Mouse (Mus musculus) hindbrain, embryonic 15.5 days (tissue): Measurements from ENCODE around the gene Rxra. TPM values are rescaled to one million over a fixed set of nuclear protein-coding genes. Genes with fewer than 3 reads are reported as not detected.

ENCODE experiments used
- ATAC-seq: fragments of 200-750 bp; cut with Nextera tagmentation; 2 replicates; pipeline ENCODE4 v1.8.0; 2017; ENCODE audit warnings: low read depth, moderate number of reproducible peaks, moderate TSS enrichment; ENCODE audit not compliant: low FRiP score
- H3K27ac ChIP-seq: fragments of 300-500 bp; sonication (generic); replicated peaks from 2 replicates; pipeline ENCODE4 v1.5.1; 2015; ENCODE audit warnings: mild to moderate bottlenecking, inconsistent platforms
- H3K27me3 ChIP-seq: fragments of 300-500 bp; sonication (generic); 2 replicates; pipeline ENCODE4 v1.6.1; 2015; ENCODE audit warnings: control low read depth, inconsistent platforms
- H3K36me3 ChIP-seq: fragments of 300-500 bp; sonication (generic); 2 replicates; pipeline ENCODE4 v1.6.1; 2015; ENCODE audit warnings: control low read depth, inconsistent platforms
- H3K4me1 ChIP-seq: fragments of 300-500 bp; sonication (generic); replicated peaks from 2 replicates; pipeline ENCODE4 v1.6.1; 2015; ENCODE audit warnings: control low read depth, inconsistent platforms
- H3K4me2 ChIP-seq: fragments of 300-500 bp; sonication (generic); 2 replicates; pipeline ENCODE4 v1.6.1; 2015; ENCODE audit warnings: moderate library complexity, mild to moderate bottlenecking, inconsistent platforms
- H3K4me3 ChIP-seq: fragments of 300-500 bp; sonication (generic); 2 replicates; pipeline ENCODE4 v1.5.1; 2015; ENCODE audit warnings: mild to moderate bottlenecking, inconsistent platforms
- H3K9ac ChIP-seq: fragments of 300-500 bp; sonication (generic); 2 replicates; pipeline ENCODE4 v1.6.1; 2015; ENCODE audit warnings: inconsistent platforms
- H3K9me3 ChIP-seq: fragments of 300-500 bp; sonication (generic); 2 replicates; pipeline ENCODE4 v1.6.1; 2016; ENCODE audit warnings: control low read depth, inconsistent platforms
- WGBS: fragments of 180-500 bp; shearing (Covaris S2); methylation state at CpG from one replicate; pipeline ENCODE4 v1.1.7; 2015; 5-methylcytosine and 5-hydroxymethylcytosine counted together
- polyA plus RNA-seq: library from polyadenylated mRNA; unstranded; fragments of >200 nt; fragmentation: Nextera tagmentation; extraction: Ambion mirVana; gene quantifications from 2 replicates; pipeline ENCODE4 v1.2.1, GENCODE M21; 2015

Gene Rxra
- polyA plus RNA-seq, 1 experiment from 2014 or later, result 4.9 TPM

DNA sequence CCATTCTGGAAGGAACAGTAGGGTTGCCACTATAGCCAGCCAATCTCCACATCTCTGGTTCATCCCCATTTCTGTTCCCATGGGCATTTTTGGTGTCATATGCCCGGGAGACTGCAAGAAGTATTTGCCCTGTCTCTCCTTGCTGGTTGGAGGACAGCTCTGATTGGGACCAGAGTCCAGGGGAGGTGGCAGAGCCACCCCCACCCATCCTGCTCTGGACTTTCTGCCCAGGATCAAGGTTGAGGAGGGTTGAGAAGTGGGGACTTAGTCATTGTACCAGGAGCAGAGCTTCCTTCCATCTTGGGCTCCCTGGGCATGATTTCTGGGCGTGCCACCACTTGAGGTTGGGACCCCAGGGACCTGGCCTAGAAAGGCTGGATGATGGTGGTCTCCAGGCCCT lies 10.1 kb downstream of the Rxra start:
- no peak overlapping the region for H3K27ac ChIP-seq
- WGBS, result 97% methylated on average over 2 of the region's 2 CpGs
- no peak overlapping the region for H3K9ac ChIP-seq
- no peak overlapping the region for H3K4me3 ChIP-seq
- H3K4me1 ChIP-seq, result peaks cover 52% of the 10 kb centered on the region
- no peak overlapping the region for H3K4me2 ChIP-seq
- no peaks in the 10 kb centered on the region for H3K9me3 ChIP-seq
- ATAC-seq, result no peak
- no peaks in the 10 kb centered on the region for H3K36me3 ChIP-seq
- H3K27me3 ChIP-seq, result no peaks in the 10 kb centered on the region

DNA sequence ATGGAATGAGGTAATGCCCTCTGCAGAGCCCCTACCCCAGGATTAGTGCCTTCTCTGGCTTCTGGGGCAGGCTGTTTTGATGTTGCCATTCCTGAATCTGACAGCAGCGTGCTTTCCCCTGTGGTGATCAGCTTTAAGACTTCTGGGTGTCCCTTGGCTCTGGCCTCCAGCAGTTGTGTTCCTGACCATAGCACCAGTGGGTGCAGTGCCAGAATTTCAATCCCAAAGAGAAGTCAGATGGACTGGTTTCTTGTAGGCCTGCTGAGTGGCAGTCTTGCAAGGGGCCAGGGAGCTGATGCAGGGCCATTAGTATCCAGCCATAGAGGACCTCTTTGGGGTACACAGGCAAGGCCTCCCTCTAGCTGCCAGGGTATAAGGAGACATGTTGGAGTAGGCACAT lies 10.8 kb downstream of the Rxra start:
- peaks cover 48% of the 10 kb centered on the region for H3K4me1 ChIP-seq
- no peaks in the 10 kb centered on the region for H3K9me3 ChIP-seq
- no peaks in the 10 kb centered on the region for H3K27me3 ChIP-seq
- ATAC-seq, result no peak
- no peak overlapping the region for H3K4me2 ChIP-seq
- no peak overlapping the region for H3K9ac ChIP-seq
- no peak overlapping the region for H3K4me3 ChIP-seq
- no peak overlapping the region for H3K27ac ChIP-seq
- no peaks in the 10 kb centered on the region for H3K36me3 ChIP-seq
- WGBS, result 72% methylated on average over 1 of the region's 1 CpGs

DNA sequence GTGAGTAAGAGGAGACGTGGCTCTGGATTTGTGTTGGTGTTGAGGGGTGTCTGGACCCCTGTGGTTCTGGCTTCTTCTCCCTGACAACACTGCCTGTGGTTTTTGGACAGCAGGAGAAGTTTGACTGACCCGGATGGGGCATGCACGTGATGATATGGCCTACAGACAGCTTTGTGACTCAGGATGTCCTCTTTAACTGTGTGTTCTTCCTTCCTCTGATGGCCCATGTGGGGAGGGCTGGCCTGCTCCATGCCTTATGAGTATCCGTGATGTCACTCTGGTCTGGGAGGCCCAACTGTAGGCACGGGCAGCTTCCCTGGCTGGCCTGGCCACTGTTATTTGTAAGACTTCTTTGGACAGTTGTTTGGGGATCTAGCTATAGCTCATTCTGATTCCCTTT lies 11.7 kb downstream of the Rxra start:
- Histone ChIP-seq H3K27me3 (no peaks in the 10 kb centered on the region), H3K9ac (no peak overlapping the region), H3K4me2 (no peak overlapping the region), H3K9me3 (no peaks in the 10 kb centered on the region), H3K36me3 (no peaks in the 10 kb centered on the region), H3K4me1 (peaks cover 38% of the 10 kb centered on the region), H3K4me3 (no peak overlapping the region), H3K27ac (no peak overlapping the region)
- ATAC-seq, result no peak
- WGBS, result 78% methylated on average over 5 of the region's 5 CpGs

DNA sequence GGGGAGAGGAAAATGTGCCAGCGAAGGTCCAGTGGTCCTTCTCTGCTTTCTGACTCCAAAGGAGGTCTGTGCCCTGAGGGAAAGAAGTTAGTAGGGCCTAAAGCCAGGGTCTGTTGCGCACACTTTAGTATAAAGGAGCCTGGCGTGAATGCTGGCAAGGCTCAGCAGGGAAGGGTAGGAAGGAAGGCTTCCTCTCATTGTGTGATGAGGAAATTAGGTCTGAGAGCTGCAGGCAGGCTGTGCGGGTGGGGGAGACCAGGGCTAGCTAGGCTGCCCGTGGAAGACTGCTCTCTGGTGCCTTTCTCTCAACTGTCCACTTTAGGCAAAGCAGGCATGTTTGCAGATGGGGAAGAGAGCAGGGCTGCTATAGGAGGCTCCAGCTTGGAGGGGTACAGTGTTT lies 14.5 kb downstream of the Rxra start:
- H3K4me2 ChIP-seq, result no peak overlapping the region
- no peaks in the 10 kb centered on the region for H3K27me3 ChIP-seq
- peak overlapping the region; percentile 8; the same call in 1 of the 2 replicates for H3K27ac ChIP-seq
- peaks cover 26% of the 10 kb centered on the region for H3K4me1 ChIP-seq
- H3K36me3 ChIP-seq, result no peaks in the 10 kb centered on the region
- ATAC-seq, result no peak
- no peak overlapping the region for H3K4me3 ChIP-seq
- no peak overlapping the region for H3K9ac ChIP-seq
- WGBS, result 22% methylated on average over 5 of the region's 5 CpGs
- H3K9me3 ChIP-seq, result no peaks in the 10 kb centered on the region

- H3K9ac ChIP-seq, result no peak overlapping the region
- no peak overlapping the region for H3K4me2 ChIP-seq
- peaks cover 26% of the 10 kb centered on the region for H3K4me1 ChIP-seq
- no peak overlapping the region for H3K4me3 ChIP-seq
- no peaks in the 10 kb centered on the region for H3K9me3 ChIP-seq
- ATAC-seq, result no peak
- H3K27me3 ChIP-seq, result no peaks in the 10 kb centered on the region
- H3K27ac ChIP-seq, result peak overlapping the region; percentile 8; the same call in 1 of the 2 replicates
- H3K36me3 ChIP-seq, result no peaks in the 10 kb centered on the region
- 76% methylated on average over 14 of the region's 14 CpGs for WGBS
Measured at GRCm38 (mm10) chr2:27691139-27691720, 15.0 kb downstream of the Rxra start.

- 80% methylated on average over 3 of the region's 3 CpGs for WGBS
Measured at GRCm38 (mm10) chr2:27692608-27693007, 16.4 kb downstream of the Rxra start.

GRCm38 (mm10) chr2:27693684-27694083 lies 17.4 kb downstream of the Rxra start:
- 88% methylated on average over 6 of the region's 6 CpGs for WGBS

More at GRCm38 (mm10) chr2:27692608-27693007, 16.4 kb downstream of the Rxra start:
- H3K4me3 ChIP-seq, result no peak overlapping the region
- no peak overlapping the region for H3K27ac ChIP-seq
- H3K4me1 ChIP-seq, result peaks cover 22% of the 10 kb centered on the region
- H3K4me2 ChIP-seq, result no peak overlapping the region
- no peak for ATAC-seq
- no peaks in the 10 kb centered on the region for H3K36me3 ChIP-seq
- H3K9me3 ChIP-seq, result no peaks in the 10 kb centered on the region
- no peaks in the 10 kb centered on the region for H3K27me3 ChIP-seq
- H3K9ac ChIP-seq, result no peak overlapping the region

GRCm38 (mm10) chr2:27699574-27699973 lies 23.3 kb downstream of the Rxra start:
- peak overlapping the region; percentile 70 for H3K27ac ChIP-seq
- H3K36me3 ChIP-seq, result no peaks in the 10 kb centered on the region
- no peak overlapping the region for H3K9ac ChIP-seq
- 11% methylated on average over 7 of the region's 7 CpGs for WGBS
- peak; percentile 80 for ATAC-seq
- H3K27me3 ChIP-seq, result no peaks in the 10 kb centered on the region
- H3K9me3 ChIP-seq, result no peaks in the 10 kb centered on the region
- H3K4me2 ChIP-seq, result no peak overlapping the region
- H3K4me1 ChIP-seq, result peaks cover 52% of the 10 kb centered on the region
- no peak overlapping the region for H3K4me3 ChIP-seq

More at GRCm38 (mm10) chr2:27693684-27694083, 17.4 kb downstream of the Rxra start:
- no peak overlapping the region for H3K9ac ChIP-seq
- no peak for ATAC-seq
- no peak overlapping the region for H3K27ac ChIP-seq
- H3K4me3 ChIP-seq, result no peak overlapping the region
- no peak overlapping the region for H3K4me2 ChIP-seq
- no peaks in the 10 kb centered on the region for H3K36me3 ChIP-seq
- no peaks in the 10 kb centered on the region for H3K27me3 ChIP-seq
- no peaks in the 10 kb centered on the region for H3K9me3 ChIP-seq
- H3K4me1 ChIP-seq, result peaks cover 30% of the 10 kb centered on the region

- no peak overlapping the region for H3K27ac ChIP-seq
- WGBS, result 57% methylated on average over 3 of the region's 3 CpGs
- H3K4me2 ChIP-seq, result no peak overlapping the region
- ATAC-seq, result no peak
- H3K27me3 ChIP-seq, result no peaks in the 10 kb centered on the region
- no peak overlapping the region for H3K4me3 ChIP-seq
- no peaks in the 10 kb centered on the region for H3K9me3 ChIP-seq
- H3K4me1 ChIP-seq, result peaks cover 53% of the 10 kb centered on the region
- no peaks in the 10 kb centered on the region for H3K36me3 ChIP-seq
- no peak overlapping the region for H3K9ac ChIP-seq
Measured at GRCm38 (mm10) chr2:27702283-27702682, 26.0 kb downstream of the Rxra start.

DNA sequence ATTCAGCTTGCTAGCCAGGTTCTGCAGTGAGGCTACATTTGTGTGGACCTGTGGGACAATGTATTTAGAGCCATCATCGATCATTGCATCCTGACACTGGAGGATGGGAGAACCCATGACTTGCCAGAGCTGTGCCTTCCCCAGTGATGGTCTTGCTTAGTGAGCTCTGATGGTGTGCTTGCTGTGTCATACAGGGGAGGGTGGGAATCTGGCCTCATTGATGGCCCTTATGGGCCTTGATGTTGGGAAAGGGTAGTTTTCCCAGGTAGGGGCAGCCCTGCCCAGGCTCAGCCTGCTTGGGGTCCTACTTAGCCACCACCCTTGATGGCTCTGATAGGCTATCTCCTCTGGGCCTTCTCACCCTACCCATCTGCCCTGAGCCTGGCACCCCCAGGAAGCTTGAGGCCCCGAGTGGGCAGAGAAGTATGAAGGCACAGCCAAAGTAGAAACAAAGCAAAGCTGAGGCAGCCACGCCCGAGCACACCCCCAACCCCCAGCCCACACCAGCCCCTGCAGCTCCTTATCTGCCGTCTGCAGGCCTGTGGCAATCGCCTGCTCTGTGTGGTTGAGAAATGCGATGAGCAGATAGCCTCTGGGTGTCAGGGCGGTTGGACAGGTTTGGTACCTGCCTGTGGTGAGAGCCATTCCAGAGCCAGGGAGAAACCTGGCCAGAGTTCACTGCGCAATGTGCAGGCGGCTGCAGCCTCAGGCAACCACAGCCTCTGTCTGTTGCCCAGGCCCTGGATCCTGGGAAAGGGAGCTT lies 26.8 kb downstream of the Rxra start:
- Histone ChIP-seq H3K4me3 (no peak overlapping the region), H3K36me3 (no peaks in the 10 kb centered on the region), H3K9ac (no peak overlapping the region), H3K27me3 (no peaks in the 10 kb centered on the region), H3K4me1 (peaks cover 51% of the 10 kb centered on the region), H3K27ac (no peak overlapping the region), H3K9me3 (no peaks in the 10 kb centered on the region), H3K4me2 (no peak overlapping the region)
- 77% methylated on average over 10 of the region's 10 CpGs for WGBS
- ATAC-seq, result no peak

DNA sequence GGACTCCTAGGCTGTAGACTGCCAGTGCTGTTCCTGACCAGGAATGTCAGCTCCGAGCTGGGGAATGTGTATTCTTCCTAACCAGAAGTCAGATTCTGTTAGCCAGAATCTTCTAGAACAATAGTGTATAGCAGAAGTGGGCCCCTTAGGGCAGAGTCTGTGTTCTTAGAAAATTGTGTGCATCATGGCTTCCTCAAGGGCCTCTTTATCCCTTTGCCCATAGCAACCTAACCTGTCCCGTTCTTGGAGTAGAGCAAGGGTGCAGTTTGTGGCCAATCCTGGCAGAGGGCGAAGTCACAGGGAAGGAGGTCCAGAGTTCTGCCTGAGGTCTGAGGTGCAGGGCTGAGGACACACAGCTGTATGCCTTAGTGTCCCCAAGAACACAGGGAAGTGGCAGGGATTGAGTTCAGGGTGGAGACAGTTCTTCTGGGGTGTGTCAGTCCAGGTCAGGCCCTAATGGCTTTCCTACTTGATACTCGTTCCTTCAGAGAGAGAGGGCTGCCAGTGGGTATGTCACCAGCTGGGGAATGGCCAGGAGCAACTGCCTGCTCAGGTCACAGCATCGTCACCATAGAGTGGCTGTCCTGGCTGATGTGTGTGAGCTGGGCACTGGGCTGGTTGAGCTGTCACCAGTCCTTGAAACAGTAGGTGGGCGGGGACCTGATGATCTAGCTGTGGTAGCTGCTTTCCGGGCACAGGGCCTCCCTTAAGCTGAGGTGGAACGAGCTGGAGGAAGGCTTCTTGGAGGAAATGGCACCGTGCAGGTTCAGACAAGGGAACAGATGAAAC lies 27.8 kb downstream of the Rxra start:
- Histone ChIP-seq H3K4me2 (no peak overlapping the region), H3K4me3 (no peak overlapping the region), H3K9me3 (no peaks in the 10 kb centered on the region), H3K36me3 (no peaks in the 10 kb centered on the region), H3K27me3 (no peaks in the 10 kb centered on the region), H3K27ac (no peak overlapping the region), H3K4me1 (peaks cover 42% of the 10 kb centered on the region), H3K9ac (no peak overlapping the region)
- 77% methylated on average over 9 of the region's 9 CpGs for WGBS
- ATAC-seq, result no peak

DNA sequence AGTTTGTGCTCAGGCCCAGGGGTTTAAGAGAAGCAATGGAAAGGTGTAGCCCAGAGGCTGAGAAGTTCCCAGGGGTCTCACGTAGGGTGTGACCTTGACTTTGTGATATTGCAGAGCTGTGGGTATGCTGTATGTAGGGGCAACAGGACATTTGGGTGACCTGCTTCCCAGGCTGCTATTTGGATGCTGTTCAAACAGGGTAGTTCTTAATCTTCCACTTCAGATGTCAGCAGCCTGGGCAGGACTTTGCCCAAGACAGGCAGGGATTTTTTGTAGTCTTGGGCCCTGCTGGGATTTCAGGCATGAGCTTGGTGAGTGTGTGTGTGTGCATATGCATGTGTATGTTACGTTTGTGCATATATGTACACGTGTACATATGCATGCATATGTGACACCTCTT lies 28.4 kb downstream of the Rxra start:
- no peaks in the 10 kb centered on the region for H3K9me3 ChIP-seq
- no peak overlapping the region for H3K4me3 ChIP-seq
- WGBS, result 95% methylated on average over 3 of the region's 3 CpGs
- no peak for ATAC-seq
- no peak overlapping the region for H3K27ac ChIP-seq
- H3K4me1 ChIP-seq, result peaks cover 36% of the 10 kb centered on the region
- no peaks in the 10 kb centered on the region for H3K27me3 ChIP-seq
- no peaks in the 10 kb centered on the region for H3K36me3 ChIP-seq
- H3K4me2 ChIP-seq, result no peak overlapping the region
- no peak overlapping the region for H3K9ac ChIP-seq
